ENCODE assay signal across 24 mouse cellular contexts in the genomic region with DNA sequence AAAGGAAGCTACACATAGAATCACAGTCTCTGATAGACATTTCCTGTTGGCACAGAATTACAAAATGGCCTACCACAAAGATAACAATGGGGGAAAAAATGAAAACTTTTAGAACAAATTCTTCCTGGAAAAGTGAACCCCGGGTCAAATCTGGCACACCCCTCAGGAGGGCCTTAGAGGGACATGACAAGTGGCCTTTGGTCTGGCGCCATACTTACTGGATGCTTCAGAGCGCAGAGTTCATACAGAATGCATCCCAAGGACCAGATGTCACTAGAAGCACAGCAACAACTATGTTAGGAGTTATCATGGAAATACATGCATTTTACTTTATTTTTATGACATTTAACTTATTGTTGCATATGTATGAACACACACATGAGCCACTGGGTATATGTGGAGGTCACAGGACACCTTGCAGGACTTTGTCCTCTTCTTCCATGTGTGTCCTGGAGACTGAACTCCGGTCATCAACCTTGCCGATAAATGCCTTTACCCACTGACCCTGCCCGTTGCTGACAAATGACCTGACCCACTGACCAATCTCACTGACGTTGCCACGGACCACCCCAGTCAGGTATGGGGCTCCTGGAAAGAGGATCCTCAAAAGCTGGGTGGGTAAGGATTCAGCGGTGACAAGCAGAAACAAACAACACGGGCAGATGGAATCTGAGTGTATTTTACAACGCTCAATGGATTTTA. TPM values are rescaled to one million over a fixed set of nuclear protein-coding genes. Genes with fewer than 3 reads are reported as not detected.
DNase-seq lines count a peak whose midpoint lies in the region; ATAC-seq and TF ChIP-seq lines count a peak whose summit lies in the region.
"Had no signal": no experiment of that assay in that cellular context is flagged by ENCODE, and none has a peak within 500 bp of the region (broad histone marks: within the 10 kb centered on the region; RNA-seq: fewer than 3 reads in every experiment).

No protein-coding gene starts in this region.

- peak; percentile 41 for DNase-seq in forebrain, embryonic 11.5 days (ENCODE audit: low spot score)
- DNase-seq in heart, adult 9 months (ENCODE audit: low spot score in 2 of 2): no peak
- no peak for DNase-seq in kidney, postnatal 25 days
- peak; percentile 41 for DNase-seq in lung, embryonic 14.5 days
- DNase-seq in lung, postnatal 25 days (ENCODE audit: low spot score): no peak
- DNase-seq: adrenal gland, adult 8-10 months; B cell, adult 2 months; cerebellum, adult 2 months; embryo, embryonic 11 days; gastrocnemius, postnatal 10 days had no signal

- H3K9ac ChIP-seq in forebrain, embryonic 11.5 days (ENCODE audit: low read length): no peak overlapping the region
- H3K9ac ChIP-seq in forebrain, embryonic 15.5 days (replicated peaks): no peak overlapping the region
- H3K9ac ChIP-seq in heart, embryonic 14.5 days (ENCODE audit: low read length): no peak overlapping the region
- H3K9ac ChIP-seq in kidney, embryonic 15.5 days: no peak overlapping the region
- H3K9ac ChIP-seq in lung, embryonic 14.5 days: no peak overlapping the region
- H3K9ac ChIP-seq: embryonic facial prominence, embryonic 15.5 days; hindbrain, embryonic 12.5 days had no signal

- no peaks in the 10 kb centered on the region for H3K27me3 ChIP-seq in forebrain, embryonic 11.5 days (ENCODE audit: control insufficient read depth, insufficient read depth, low read length)
- H3K27me3 ChIP-seq in forebrain, embryonic 15.5 days: no peaks in the 10 kb centered on the region
- no peaks in the 10 kb centered on the region for H3K27me3 ChIP-seq in heart, embryonic 14.5 days (ENCODE audit: control insufficient read depth, insufficient read depth, low read length)
- H3K27me3 ChIP-seq in kidney, embryonic 15.5 days: no peaks in the 10 kb centered on the region
- no peaks in the 10 kb centered on the region for H3K27me3 ChIP-seq in lung, embryonic 14.5 days (ENCODE audit: insufficient read depth, low read length)
- H3K27me3 ChIP-seq: embryonic facial prominence, embryonic 15.5 days; hindbrain, embryonic 12.5 days had no signal

- H3K4me1 ChIP-seq in forebrain, embryonic 11.5 days (replicated peaks; ENCODE audit: control insufficient read depth, insufficient read depth, low read length): no peaks in the 10 kb centered on the region
- no peaks in the 10 kb centered on the region for H3K4me1 ChIP-seq in forebrain, embryonic 15.5 days
- peaks cover 0 to 3% of the 10 kb centered on the region in 2 experiments; a peak in 1 of 4 replicates for H3K4me1 ChIP-seq in heart, embryonic 14.5 days (ENCODE audit: control insufficient read depth in 2 of 2, insufficient read depth in 2 of 2, low read length in 2 of 2)
- peaks cover 6% of the 10 kb centered on the region; the same call in 1 of the 2 replicates for H3K4me1 ChIP-seq in kidney, embryonic 15.5 days
- 0 out of 2 replicates have a peak, but pooled peaks cover 2% of the 10 kb centered on the region for H3K4me1 ChIP-seq in lung, embryonic 14.5 days (ENCODE audit: insufficient read depth)
- H3K4me1 ChIP-seq: embryonic facial prominence, embryonic 15.5 days; forebrain, embryonic 10.5 days; heart, embryonic 10.5 days; hindbrain, embryonic 12.5 days had no signal

- H3K9me3 ChIP-seq in forebrain, embryonic 11.5 days (ENCODE audit: control insufficient read depth, low read length): no peaks in the 10 kb centered on the region
- no peaks in the 10 kb centered on the region for H3K9me3 ChIP-seq in forebrain, embryonic 15.5 days
- no peaks in the 10 kb centered on the region for H3K9me3 ChIP-seq in heart, embryonic 14.5 days (ENCODE audit: control insufficient read depth, low read length)
- H3K9me3 ChIP-seq in kidney, embryonic 15.5 days (replicated peaks): no peaks in the 10 kb centered on the region
- H3K9me3 ChIP-seq in lung, embryonic 14.5 days (ENCODE audit: low read depth, low read length): no peaks in the 10 kb centered on the region
- H3K9me3 ChIP-seq: embryonic facial prominence, embryonic 15.5 days; G1E; heart, embryonic 10.5 days; hindbrain, embryonic 12.5 days had no signal

- no peak overlapping the region for H3K27ac ChIP-seq in forebrain, embryonic 11.5 days (ENCODE audit: low read depth, low read length)
- H3K27ac ChIP-seq in forebrain, embryonic 15.5 days (replicated peaks): no peak overlapping the region; the same call in 1 of the 2 replicates
- peak overlapping the region; percentile 15 to 24; a peak in 3 of 4 replicates for H3K27ac ChIP-seq in heart, embryonic 14.5 days (replicated peaks in 1 of 2; ENCODE audit: control insufficient read depth in 1 of 2, insufficient read depth in 1 of 2, low read depth in 2 of 2, low read length in 2 of 2)
- peak overlapping the region; percentile 48 for H3K27ac ChIP-seq in kidney, embryonic 15.5 days
- H3K27ac ChIP-seq in lung, embryonic 14.5 days (ENCODE audit: low read depth): peak overlapping the region; percentile 59; the same call in 1 of the 2 replicates
- H3K27ac ChIP-seq: embryonic facial prominence, embryonic 15.5 days; forebrain, embryonic 10.5 days; heart, embryonic 10.5 days; hindbrain, embryonic 12.5 days had no signal

- no peak overlapping the region for H3K4me2 ChIP-seq in forebrain, embryonic 11.5 days (ENCODE audit: low read depth, low read length, severe bottlenecking)
- no peak overlapping the region for H3K4me2 ChIP-seq in forebrain, embryonic 15.5 days (replicated peaks)
- no peak overlapping the region for H3K4me2 ChIP-seq in heart, embryonic 14.5 days (ENCODE audit: low read length)
- no peak overlapping the region for H3K4me2 ChIP-seq in kidney, embryonic 15.5 days
- no peak overlapping the region for H3K4me2 ChIP-seq in lung, embryonic 14.5 days
- H3K4me2 ChIP-seq: embryonic facial prominence, embryonic 15.5 days; hindbrain, embryonic 12.5 days had no signal

- WGBS in forebrain, embryonic 11.5 days: 95% methylated on average over 11 of the region's 11 CpGs
- 90% methylated on average over 11 of the region's 11 CpGs for WGBS in forebrain, embryonic 15.5 days
- WGBS in heart, embryonic 14.5 days: 82% methylated on average over 11 of the region's 11 CpGs
- 80% methylated on average over 11 of the region's 11 CpGs for WGBS in kidney, embryonic 15.5 days
- WGBS in lung, embryonic 14.5 days: 60% methylated on average over 11 of the region's 11 CpGs

- no peaks in the 10 kb centered on the region; the same call in 1 of the 2 replicates for H3K36me3 ChIP-seq in forebrain, embryonic 11.5 days (ENCODE audit: control insufficient read depth, insufficient read depth, low read length)
- peaks cover 10% of the 10 kb centered on the region; the same call in 1 of the 2 replicates for H3K36me3 ChIP-seq in forebrain, embryonic 15.5 days
- H3K36me3 ChIP-seq in heart, embryonic 14.5 days (ENCODE audit: control insufficient read depth, insufficient read depth, low read length): peaks cover 21% of the 10 kb centered on the region
- no peaks in the 10 kb centered on the region for H3K36me3 ChIP-seq in kidney, embryonic 15.5 days
- H3K36me3 ChIP-seq in lung, embryonic 14.5 days (ENCODE audit: insufficient read depth): peaks cover 7% of the 10 kb centered on the region; the same call in 1 of the 2 replicates
- H3K36me3 ChIP-seq: embryonic facial prominence, embryonic 15.5 days; G1E had no signal

- no peak for ATAC-seq in forebrain, embryonic 11.5 days (replicated peaks; ENCODE audit: low FRiP score)
- no peak for ATAC-seq in forebrain, embryonic 15.5 days (replicated peaks)
- no peak for ATAC-seq in heart, embryonic 14.5 days (ENCODE audit: insufficient number of reproducible peaks, insufficient read depth, low FRiP score, low read depth)
- no peak for ATAC-seq in kidney, embryonic 15.5 days (replicated peaks; ENCODE audit: low FRiP score)
- ATAC-seq in lung, embryonic 14.5 days (ENCODE audit: insufficient read depth): peak; percentile 77
- ATAC-seq: CD4-positive, CD25-positive, alpha-beta regulatory T cell, adult 4 months; forebrain, embryonic 16.5 days; hindbrain, embryonic 16.5 days; inflammation-experienced regulatory T-cells, adult 6 months had no signal

- no peak overlapping the region for H3K4me3 ChIP-seq in forebrain, embryonic 11.5 days (ENCODE audit: low read depth, low read length)
- no peak overlapping the region for H3K4me3 ChIP-seq in forebrain, embryonic 15.5 days
- no peak overlapping the region for H3K4me3 ChIP-seq in heart, embryonic 14.5 days (ENCODE audit: control insufficient read depth in 1 of 2, insufficient read depth in 1 of 2, low read depth in 1 of 2, low read length in 2 of 2)
- H3K4me3 ChIP-seq in kidney, embryonic 15.5 days (replicated peaks): no peak overlapping the region
- no peak overlapping the region for H3K4me3 ChIP-seq in lung, embryonic 14.5 days (ENCODE audit: low read depth, low read length)
- H3K4me3 ChIP-seq: embryonic facial prominence, embryonic 15.5 days; erythroblast, embryonic 14.5 days; forebrain, embryonic 10.5 days; heart, embryonic 10.5 days; hindbrain, embryonic 12.5 days had no signal

- no peak for TF ChIP-seq CTCF in lung, embryonic 14.5 days (IDR thresholded peaks at IDR 0.05; ENCODE audit: low read depth)

RNA-seq across cellular contexts. Expression of a gene that starts 16.4 kb away (rescaled TPM):
- 7.7 and 8.0 TPM in 2 replicates for polyA plus RNA-seq in forebrain, embryonic 11.5 days (2014; fragmentation: Nextera tagmentation; extraction: Ambion mirVana)
- 7.3 and 7.6 TPM in 2 replicates for polyA plus RNA-seq in forebrain, embryonic 15.5 days (2015; fragmentation: Nextera tagmentation; extraction: Ambion mirVana)
- polyA plus RNA-seq in heart, embryonic 14.5 days (2014; fragmentation: Nextera tagmentation; extraction: Ambion mirVana): 5.1 and 5.6 TPM in 2 replicates
- polyA plus RNA-seq in kidney, embryonic 15.5 days (2015; fragmentation: Nextera tagmentation; extraction: Ambion mirVana): 4.8 and 5.5 TPM in 2 replicates
- polyA plus RNA-seq in lung, embryonic 14.5 days (2014; fragmentation: Nextera tagmentation; extraction: Ambion mirVana): 5.9 and 6.3 TPM in 2 replicates

RNA-seq across cellular contexts. Expression of a gene that starts 24.9 kb away (rescaled TPM):
- polyA plus RNA-seq in forebrain, embryonic 11.5 days (2014; fragmentation: Nextera tagmentation; extraction: Ambion mirVana): 0.21 and 0.24 TPM in 2 replicates
- polyA plus RNA-seq in forebrain, embryonic 15.5 days (2015; fragmentation: Nextera tagmentation; extraction: Ambion mirVana): 0.52 and 1.1 TPM in 2 replicates
- polyA plus RNA-seq in heart, embryonic 14.5 days (2014; fragmentation: Nextera tagmentation; extraction: Ambion mirVana): 0.20 and 0.30 TPM in 2 replicates
- polyA plus RNA-seq in kidney, embryonic 15.5 days (2015; fragmentation: Nextera tagmentation; extraction: Ambion mirVana): 0.28 and 0.38 TPM in 2 replicates
- 0.26 and 0.27 TPM in 2 replicates for polyA plus RNA-seq in lung, embryonic 14.5 days (2014; fragmentation: Nextera tagmentation; extraction: Ambion mirVana)
- polyA plus RNA-seq: CD4-positive, CD25-positive, alpha-beta regulatory T cell, adult 4 months; embryonic facial prominence, embryonic 11.5 days; erythroblast, embryonic 14.5 days; forebrain, embryonic 10.5 days; G1E had no signal

RNA-seq across cellular contexts. Expression of a gene that starts 35.8 kb away (rescaled TPM):
- polyA plus RNA-seq in forebrain, embryonic 11.5 days (2014; fragmentation: Nextera tagmentation; extraction: Ambion mirVana): 76.9 and 82.7 TPM in 2 replicates
- polyA plus RNA-seq in forebrain, embryonic 15.5 days (2015; fragmentation: Nextera tagmentation; extraction: Ambion mirVana): 28.4 and 28.7 TPM in 2 replicates
- polyA plus RNA-seq in heart, embryonic 14.5 days (2014; fragmentation: Nextera tagmentation; extraction: Ambion mirVana): 34.9 and 36.5 TPM in 2 replicates
- 39.9 and 41.7 TPM in 2 replicates for polyA plus RNA-seq in kidney, embryonic 15.5 days (2015; fragmentation: Nextera tagmentation; extraction: Ambion mirVana)
- 65.5 and 68.2 TPM in 2 replicates for polyA plus RNA-seq in lung, embryonic 14.5 days (2014; fragmentation: Nextera tagmentation; extraction: Ambion mirVana)

RNA-seq across cellular contexts. Expression of a gene that starts 42.8 kb away (rescaled TPM):
- 45.5 and 45.9 TPM in 2 replicates for polyA plus RNA-seq in forebrain, embryonic 11.5 days (2014; fragmentation: Nextera tagmentation; extraction: Ambion mirVana)
- polyA plus RNA-seq in forebrain, embryonic 15.5 days (2015; fragmentation: Nextera tagmentation; extraction: Ambion mirVana): 41.4 TPM in 2 replicates
- polyA plus RNA-seq in heart, embryonic 14.5 days (2014; fragmentation: Nextera tagmentation; extraction: Ambion mirVana): 22.4 and 24.2 TPM in 2 replicates
- 38.3 and 40.6 TPM in 2 replicates for polyA plus RNA-seq in kidney, embryonic 15.5 days (2015; fragmentation: Nextera tagmentation; extraction: Ambion mirVana)
- 52.1 and 55.6 TPM in 2 replicates for polyA plus RNA-seq in lung, embryonic 14.5 days (2014; fragmentation: Nextera tagmentation; extraction: Ambion mirVana)

Comparison
In these comparisons a context has a peak if more than half of its experiments do, and no peak if none do; other contexts are left out.
1. DNase-seq: peak in forebrain, embryonic 11.5 days (single experiment) and lung, embryonic 14.5 days (single experiment); none in heart, adult 9 months (0 of 2), kidney, postnatal 25 days (0 of 2) and lung, postnatal 25 days (single experiment).
2. H3K27ac ChIP-seq: peak in heart, embryonic 14.5 days (2 of 2), kidney, embryonic 15.5 days (single experiment) and lung, embryonic 14.5 days (single experiment); none in forebrain, embryonic 11.5 days (single experiment) and forebrain, embryonic 15.5 days (single experiment).